Mouse (Mus musculus) cerebellum, adult 2 months (tissue): ENCODE results near the gene Nkx6-1.

Experiments used
- CTCF ChIP-seq: fragments of 200-500 bp; IDR thresholded peaks from 2 replicates; pipeline ENCODE4 v1.5.1; 2011; ENCODE audit warnings: low read depth, mild to moderate bottlenecking, control low read depth, low read length, moderate library complexity, borderline replicate concordance; ENCODE audit not compliant: insufficient read depth
- POLR2A ChIP-seq: fragments of 200-500 bp; IDR thresholded peaks from 2 replicates; pipeline ENCODE4 v1.6.1; 2011; ENCODE audit warnings: low read length, control low read depth, borderline replicate concordance; ENCODE audit not compliant: insufficient read depth

GRCm38 (mm10) chr5:101662485-101662884, 2.3 kb downstream of the Nkx6-1 start:
- TF ChIP-seq CTCF = no peak
- TF ChIP-seq POLR2A = no peak
